Mouse (Mus musculus) liver, adult 2 months (tissue): ENCODE results near the gene Ank. TPM values are rescaled to one million over a fixed set of nuclear protein-coding genes. Genes with fewer than 3 reads are reported as not detected.
A peak's percentile ranks its signal among the peaks of the same experiment; 100 is the strongest.

Experiments used
- DNase-seq: peaks from one replicate; pipeline ENCODE4 v3.0.0-alpha.2; 2011; ENCODE audit warnings: low read depth, low spot score; ENCODE audit errors: extremely low read depth
- H3K27ac ChIP-seq: fragments of 200-500 bp; replicated peaks from 2 replicates; pipeline ENCODE4 v1.5.1; 2012; ENCODE audit warnings: low read depth, mild to moderate bottlenecking, control low read depth, inconsistent platforms, low read length; ENCODE audit not compliant: insufficient read depth
- H3K27me3 ChIP-seq: fragments of 200-500 bp; 2 replicates; pipeline ENCODE4 v1.6.1; 2012; ENCODE audit warnings: mild to moderate bottlenecking, moderate library complexity, low read length, inconsistent platforms; ENCODE audit not compliant: control insufficient read depth, insufficient read depth
- H3K36me3 ChIP-seq: fragments of 200-500 bp; 2 replicates; pipeline ENCODE4 v1.6.1; 2012; ENCODE audit warnings: low read length, inconsistent platforms; ENCODE audit not compliant: control insufficient read depth, insufficient read depth
- H3K4me1 ChIP-seq: fragments of 200-500 bp; 2 replicates; pipeline ENCODE4 v1.6.1; 2011; ENCODE audit warnings: low read length; ENCODE audit not compliant: control insufficient read depth, insufficient read depth
- H3K4me3 ChIP-seq: fragments of 200-500 bp; 2 replicates; pipeline ENCODE4 v1.5.1; 2011; ENCODE audit warnings: low read depth, mild to moderate bottlenecking, control low read depth, low read length, moderate library complexity; ENCODE audit not compliant: insufficient read depth
- H3K79me2 ChIP-seq: fragments of 200-500 bp; 2 replicates; pipeline ENCODE4 v1.6.1; 2012; ENCODE audit warnings: inconsistent platforms, mild to moderate bottlenecking, low read length, moderate library complexity; ENCODE audit not compliant: control insufficient read depth, insufficient read depth
- H3K9ac ChIP-seq: fragments of 200-500 bp; 2 replicates; pipeline ENCODE4 v1.6.1; 2012; ENCODE audit warnings: low read depth, mild to moderate bottlenecking, control low read depth, inconsistent platforms, low read length
- CTCF ChIP-seq: fragments of 200-500 bp; IDR thresholded peaks from 2 replicates; pipeline ENCODE4 v1.5.1; 2011; ENCODE audit warnings: low read depth, low read length, control low read depth
- POLR2A ChIP-seq: fragments of 200-500 bp; IDR thresholded peaks from 2 replicates; pipeline ENCODE4 v1.6.1; 2011; ENCODE audit warnings: low read length, control low read depth; ENCODE audit not compliant: insufficient read depth; ENCODE audit errors: extremely low read depth
- WGBS: fragments of 180-500 bp; shearing (Covaris S2); methylation state at CpG from one replicate; pipeline ENCODE4 v1.1.7; 2018; 5-methylcytosine and 5-hydroxymethylcytosine counted together
- polyA plus RNA-seq: library from polyadenylated mRNA; depleted of rRNA; stranded (reverse); fragments of >200 nt; gene quantifications from 2 replicates; pipeline ENCODE4 v1.2.3, GENCODE M21; 2012
- total RNA-seq: library from RNA; depleted of rRNA; stranded (reverse); fragments of >200 nt; gene quantifications from 2 replicates; pipeline ENCODE4 v1.2.3, GENCODE M21; 2014

Ank gene
- total and polyA plus RNA-seq, 2 experiments = 12.3 to 22.6 TPM

- 32% methylated on average over 10 of the region's 10 CpGs for WGBS
- no peak overlapping the region for H3K9ac ChIP-seq
Observed at GRCm38 (mm10) chr15:27493516-27493915, 27.0 kb downstream of the Ank start.

GRCm38 (mm10) chr15:27495981-27496401 is 29.5 kb downstream of the Ank start:
- Histone ChIP-seq H3K36me3 (no peaks in the 10 kb centered on the region), H3K4me3 (no peak overlapping the region), H3K79me2 (peaks cover 14% of the 10 kb centered on the region; the same call in 1 of the 2 replicates), H3K9ac (no peak overlapping the region), H3K27ac (no peak overlapping the region), H3K4me1 (peaks cover 33% of the 10 kb centered on the region), H3K27me3 (no peaks in the 10 kb centered on the region)
- WGBS = 27% methylated on average over 5 of the region's 5 CpGs
- peak; percentile 79 for DNase-seq
- TF ChIP-seq CTCF (no peak), POLR2A (no peak)

More at GRCm38 (mm10) chr15:27493516-27493915, 27.0 kb downstream of the Ank start:
- H3K27me3 ChIP-seq = no peaks in the 10 kb centered on the region
- TF ChIP-seq CTCF (no peak), POLR2A (no peak)
- DNase-seq = peak; percentile 43
- H3K4me3 ChIP-seq = no peak overlapping the region
- no peaks in the 10 kb centered on the region for H3K36me3 ChIP-seq
- H3K79me2 ChIP-seq = peaks cover 10% of the 10 kb centered on the region; the same call in 1 of the 2 replicates
- peaks cover 32% of the 10 kb centered on the region for H3K4me1 ChIP-seq
- H3K27ac ChIP-seq = no peak overlapping the region

- Histone ChIP-seq H3K36me3 (no peaks in the 10 kb centered on the region), H3K9ac (no peak overlapping the region), H3K79me2 (peaks cover 14% of the 10 kb centered on the region; the same call in 1 of the 2 replicates), H3K27me3 (no peaks in the 10 kb centered on the region), H3K27ac (no peak overlapping the region), H3K4me3 (no peak overlapping the region), H3K4me1 (peaks cover 30% of the 10 kb centered on the region)
- 92% methylated on average over 11 of the region's 11 CpGs for WGBS
- no peak for DNase-seq
- TF ChIP-seq POLR2A (no peak), CTCF (no peak)
Observed at GRCm38 (mm10) chr15:27496596-27497299, 30.3 kb downstream of the Ank start.

GRCm38 (mm10) chr15:27497300-27497997 is 31.0 kb downstream of the Ank start:
- Histone ChIP-seq H3K4me3 (no peak overlapping the region), H3K9ac (no peak overlapping the region), H3K27ac (no peak overlapping the region), H3K36me3 (no peaks in the 10 kb centered on the region), H3K4me1 (peaks cover 25% of the 10 kb centered on the region), H3K79me2 (peaks cover 14% of the 10 kb centered on the region; the same call in 1 of the 2 replicates), H3K27me3 (no peaks in the 10 kb centered on the region)
- 92% methylated on average over 7 of the region's 7 CpGs for WGBS
- no peak for TF ChIP-seq CTCF
- TF ChIP-seq POLR2A = no peak
- no peak for DNase-seq

GRCm38 (mm10) chr15:27498078-27498477 is 31.6 kb downstream of the Ank start:
- H3K27ac ChIP-seq = no peak overlapping the region
- H3K79me2 ChIP-seq = peaks cover 14% of the 10 kb centered on the region; the same call in 1 of the 2 replicates
- TF ChIP-seq POLR2A (no peak), CTCF (no peak)
- 66% methylated on average over 5 of the region's 5 CpGs for WGBS
- no peak overlapping the region for H3K9ac ChIP-seq
- H3K36me3 ChIP-seq = no peaks in the 10 kb centered on the region
- peak; percentile 43 for DNase-seq
- H3K4me3 ChIP-seq = no peak overlapping the region
- H3K27me3 ChIP-seq = no peaks in the 10 kb centered on the region
- peaks cover 21% of the 10 kb centered on the region for H3K4me1 ChIP-seq
